Mouse (Mus musculus): ENCODE measurements around the gene Nr5a2.

DNA sequence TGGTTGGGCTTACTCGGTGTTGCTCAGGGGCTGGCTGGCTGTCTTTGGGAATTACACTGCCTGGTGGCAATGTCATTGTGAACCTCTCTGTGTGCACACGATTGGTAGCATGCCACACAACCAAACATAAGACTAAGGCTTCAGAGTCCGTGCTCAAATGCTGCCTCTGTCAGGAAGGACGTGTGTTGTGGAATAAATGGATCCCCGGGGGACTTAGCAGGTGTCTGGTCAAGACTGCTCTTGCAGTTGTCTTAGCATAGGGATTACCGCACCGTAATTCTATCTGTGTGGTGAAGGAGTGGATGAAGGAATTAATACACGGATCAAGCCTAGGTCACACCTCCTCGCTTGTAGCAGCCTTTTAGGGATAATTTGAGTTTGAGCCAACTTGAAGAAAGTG lies 32.8 kb downstream of the Nr5a2 start:
- TF ChIP-seq CTCF (IDR thresholded peaks at IDR 0.05; ENCODE audit: low read depth, low read length) (no peak), POLR2A (IDR thresholded peaks at IDR 0.05; ENCODE audit: insufficient read depth, low read length) (no peak)
